Mouse (Mus musculus) forebrain, embryonic 15.5 days (tissue): ENCODE results near the gene Elavl1. TPM values are rescaled to one million over a fixed set of nuclear protein-coding genes. Genes with fewer than 3 reads are reported as not detected.

Experiments
- ATAC-seq: fragments of 200-750 bp; cut with Nextera tagmentation; replicated peaks from 2 replicates; pipeline ENCODE4 v1.8.0; 2017; ENCODE audit warnings: mild to moderate bottlenecking, moderate TSS enrichment, moderate library complexity
- H3K27ac ChIP-seq: fragments of 300-500 bp; sonication (generic); replicated peaks from 2 replicates; pipeline ENCODE4 v1.5.1; 2015; ENCODE audit warnings: mild to moderate bottlenecking, inconsistent platforms
- H3K27me3 ChIP-seq: fragments of 300-500 bp; sonication (generic); 2 replicates; pipeline ENCODE4 v1.6.1; 2015; ENCODE audit warnings: inconsistent platforms
- H3K36me3 ChIP-seq: fragments of 300-500 bp; sonication (generic); 2 replicates; pipeline ENCODE4 v1.6.1; 2015; ENCODE audit warnings: mild to moderate bottlenecking, inconsistent platforms
- H3K4me1 ChIP-seq: fragments of 300-500 bp; sonication (generic); 2 replicates; pipeline ENCODE4 v1.6.1; 2015; ENCODE audit warnings: inconsistent platforms
- H3K4me2 ChIP-seq: fragments of 300-500 bp; sonication (generic); replicated peaks from 2 replicates; pipeline ENCODE4 v1.6.1; 2015; ENCODE audit warnings: mild to moderate bottlenecking, inconsistent platforms
- H3K4me3 ChIP-seq: fragments of 300-500 bp; sonication (generic); 2 replicates; pipeline ENCODE4 v1.5.1; 2015; ENCODE audit warnings: mild to moderate bottlenecking, inconsistent platforms
- H3K9ac ChIP-seq: fragments of 300-500 bp; sonication (generic); replicated peaks from 2 replicates; pipeline ENCODE4 v1.6.1; 2015; ENCODE audit warnings: mild to moderate bottlenecking, inconsistent platforms
- H3K9me3 ChIP-seq: fragments of 300-500 bp; sonication (generic); 2 replicates; pipeline ENCODE4 v1.6.1; 2016; ENCODE audit warnings: inconsistent platforms
- WGBS: fragments of 180-500 bp; shearing (Covaris S2); methylation state at CpG from one replicate; pipeline ENCODE4 v1.1.7; 2015; ENCODE audit warnings: mixed read lengths; 5-methylcytosine and 5-hydroxymethylcytosine counted together
- polyA plus RNA-seq: library from polyadenylated mRNA; unstranded; fragments of >200 nt; fragmentation: Nextera tagmentation; extraction: Ambion mirVana; gene quantifications from 2 replicates; pipeline ENCODE4 v1.2.1, GENCODE M21; 2015

The Elavl1 gene
- polyA plus RNA-seq, 1 experiment from 2014 or later = 149 TPM

GRCm38 (mm10) chr8:4349335-4349734 lies 24.1 kb upstream of the Elavl1 start:
- 65% methylated on average over 1 of the region's 1 CpGs for WGBS
- Histone ChIP-seq H3K4me2 (no peak overlapping the region), H3K27me3 (no peaks in the 10 kb centered on the region), H3K9me3 (no peaks in the 10 kb centered on the region), H3K27ac (no peak overlapping the region), H3K9ac (no peak overlapping the region), H3K4me3 (no peak overlapping the region), H3K36me3 (no peaks in the 10 kb centered on the region), H3K4me1 (no peaks in the 10 kb centered on the region)
- no peak for ATAC-seq

- 43% methylated on average over 12 of the region's 12 CpGs for WGBS
- Histone ChIP-seq H3K9ac (no peak overlapping the region), H3K36me3 (no peaks in the 10 kb centered on the region), H3K4me2 (no peak overlapping the region), H3K9me3 (no peaks in the 10 kb centered on the region), H3K27ac (no peak overlapping the region), H3K27me3 (no peaks in the 10 kb centered on the region), H3K4me3 (no peak overlapping the region), H3K4me1 (no peaks in the 10 kb centered on the region)
- no peak for ATAC-seq
Observed at GRCm38 (mm10) chr8:4348275-4348674, 23.1 kb upstream of the Elavl1 start.

- H3K9ac ChIP-seq = no peak overlapping the region
- H3K27ac ChIP-seq = no peak overlapping the region
- no peak overlapping the region for H3K4me2 ChIP-seq
- 72% methylated on average over 7 of the region's 7 CpGs for WGBS
- no peaks in the 10 kb centered on the region for H3K27me3 ChIP-seq
- no peak for ATAC-seq
- H3K36me3 ChIP-seq = no peaks in the 10 kb centered on the region
- H3K4me3 ChIP-seq = no peak overlapping the region
- H3K9me3 ChIP-seq = no peaks in the 10 kb centered on the region
- H3K4me1 ChIP-seq = no peaks in the 10 kb centered on the region
Observed at GRCm38 (mm10) chr8:4347661-4348060, 22.4 kb upstream of the Elavl1 start.

- no peak overlapping the region for H3K4me2 ChIP-seq
- ATAC-seq = no peak
- no peak overlapping the region for H3K4me3 ChIP-seq
- no peaks in the 10 kb centered on the region for H3K9me3 ChIP-seq
- peaks cover 30% of the 10 kb centered on the region for H3K36me3 ChIP-seq
- 58% methylated on average over 3 of the region's 3 CpGs for WGBS
- H3K27ac ChIP-seq = peak overlapping the region; percentile 69; the same call in 1 of the 2 replicates
- no peaks in the 10 kb centered on the region for H3K4me1 ChIP-seq
- H3K9ac ChIP-seq = no peak overlapping the region
- H3K27me3 ChIP-seq = no peaks in the 10 kb centered on the region
Observed at GRCm38 (mm10) chr8:4340207-4340606, 15.0 kb upstream of the Elavl1 start.

GRCm38 (mm10) chr8:4335678-4336077 lies 10.5 kb upstream of the Elavl1 start:
- Histone ChIP-seq H3K27ac (no peak overlapping the region), H3K27me3 (no peaks in the 10 kb centered on the region), H3K9ac (no peak overlapping the region), H3K4me3 (no peak overlapping the region), H3K4me1 (no peaks in the 10 kb centered on the region), H3K4me2 (no peak overlapping the region), H3K9me3 (no peaks in the 10 kb centered on the region), H3K36me3 (peaks cover 69% of the 10 kb centered on the region)
- WGBS = 92% methylated on average over 2 of the region's 2 CpGs
- ATAC-seq = no peak

GRCm38 (mm10) chr8:4333966-4334365 lies 8.8 kb upstream of the Elavl1 start:
- 92% methylated on average over 1 of the region's 1 CpGs for WGBS
- peaks cover 81% of the 10 kb centered on the region for H3K36me3 ChIP-seq

GRCm38 (mm10) chr8:4329000-4329399 lies 3.8 kb upstream of the Elavl1 start:
- Histone ChIP-seq H3K4me1 (peaks cover 8% of the 10 kb centered on the region), H3K4me3 (no peak overlapping the region), H3K27me3 (no peaks in the 10 kb centered on the region), H3K9ac (no peak overlapping the region), H3K27ac (no peak overlapping the region), H3K9me3 (no peaks in the 10 kb centered on the region), H3K36me3 (peaks cover 58% of the 10 kb centered on the region), H3K4me2 (no peak overlapping the region)
- no peak for ATAC-seq
- 92% methylated on average over 5 of the region's 5 CpGs for WGBS

More at GRCm38 (mm10) chr8:4333966-4334365, 8.8 kb upstream of the Elavl1 start:
- ATAC-seq = no peak
- H3K9ac ChIP-seq = no peak overlapping the region
- H3K4me2 ChIP-seq = no peak overlapping the region
- H3K4me1 ChIP-seq = no peaks in the 10 kb centered on the region
- H3K27me3 ChIP-seq = no peaks in the 10 kb centered on the region
- H3K9me3 ChIP-seq = no peaks in the 10 kb centered on the region
- H3K4me3 ChIP-seq = no peak overlapping the region
- no peak overlapping the region for H3K27ac ChIP-seq

- Histone ChIP-seq H3K9me3 (no peaks in the 10 kb centered on the region), H3K4me3 (peak overlapping the region; percentile 94), H3K4me2 (peak overlapping the region; percentile 90), H3K9ac (peak overlapping the region; percentile 97), H3K27me3 (no peaks in the 10 kb centered on the region), H3K4me1 (peaks cover 39% of the 10 kb centered on the region), H3K27ac (peak overlapping the region; percentile 86; the same call in 1 of the 2 replicates), H3K36me3 (peaks cover 45% of the 10 kb centered on the region)
- WGBS = 46% methylated on average over 7 of the region's 7 CpGs
- ATAC-seq = no peak
Observed at GRCm38 (mm10) chr8:4325751-4326036, 481 bp upstream of the Elavl1 start.

GRCm38 (mm10) chr8:4324525-4324924 lies 688 bp downstream of the Elavl1 start:
- H3K9me3 ChIP-seq = no peaks in the 10 kb centered on the region
- H3K4me3 ChIP-seq = peak overlapping the region; percentile 94
- peak overlapping the region; percentile 90 for H3K4me2 ChIP-seq
- WGBS = under 1% methylated on average over 42 of the region's 42 CpGs
- H3K36me3 ChIP-seq = peaks cover 40% of the 10 kb centered on the region
- peak; percentile 79 for ATAC-seq
- no peaks in the 10 kb centered on the region for H3K27me3 ChIP-seq
- peaks cover 42% of the 10 kb centered on the region for H3K4me1 ChIP-seq
- H3K9ac ChIP-seq = peak overlapping the region; percentile 97
- peak overlapping the region; percentile 86 for H3K27ac ChIP-seq

GRCm38 (mm10) chr8:4323917-4324316 lies 1.3 kb downstream of the Elavl1 start:
- Histone ChIP-seq H3K9me3 (no peaks in the 10 kb centered on the region), H3K4me2 (peak overlapping the region; percentile 90), H3K9ac (peak overlapping the region; percentile 97), H3K4me3 (peak overlapping the region; percentile 94), H3K27ac (peak overlapping the region; percentile 86; the same call in 1 of the 2 replicates), H3K36me3 (peaks cover 34% of the 10 kb centered on the region), H3K27me3 (no peaks in the 10 kb centered on the region), H3K4me1 (peaks cover 42% of the 10 kb centered on the region)
- 5% methylated on average over 6 of the region's 6 CpGs for WGBS
- ATAC-seq = no peak

GRCm38 (mm10) chr8:4322470-4322869 lies 2.7 kb downstream of the Elavl1 start:
- Histone ChIP-seq H3K4me1 (peaks cover 44% of the 10 kb centered on the region), H3K36me3 (peaks cover 21% of the 10 kb centered on the region), H3K9ac (no peak overlapping the region; the same call in 1 of the 2 replicates), H3K27me3 (no peaks in the 10 kb centered on the region), H3K4me2 (peak overlapping the region; percentile 90; the same call in 1 of the 2 replicates), H3K9me3 (no peaks in the 10 kb centered on the region), H3K4me3 (no peak overlapping the region), H3K27ac (no peak overlapping the region)
- ATAC-seq = no peak
- WGBS = 25% methylated on average over 2 of the region's 2 CpGs

- WGBS = 70% methylated on average over 2 of the region's 2 CpGs
Observed at GRCm38 (mm10) chr8:4321031-4321430, 4.2 kb downstream of the Elavl1 start.

GRCm38 (mm10) chr8:4320404-4320803 lies 4.8 kb downstream of the Elavl1 start:
- Histone ChIP-seq H3K4me2 (no peak overlapping the region), H3K4me3 (no peak overlapping the region), H3K4me1 (peaks cover 38% of the 10 kb centered on the region), H3K27me3 (no peaks in the 10 kb centered on the region), H3K36me3 (peaks cover 21% of the 10 kb centered on the region), H3K9ac (no peak overlapping the region), H3K9me3 (no peaks in the 10 kb centered on the region), H3K27ac (no peak overlapping the region)
- no peak for ATAC-seq
- WGBS = 93% methylated on average over 1 of the region's 1 CpGs

More at GRCm38 (mm10) chr8:4321031-4321430, 4.2 kb downstream of the Elavl1 start:
- H3K27ac ChIP-seq = no peak overlapping the region
- H3K9ac ChIP-seq = no peak overlapping the region
- no peak overlapping the region for H3K4me2 ChIP-seq
- peaks cover 21% of the 10 kb centered on the region for H3K36me3 ChIP-seq
- no peaks in the 10 kb centered on the region for H3K9me3 ChIP-seq
- no peak overlapping the region for H3K4me3 ChIP-seq
- no peaks in the 10 kb centered on the region for H3K27me3 ChIP-seq
- ATAC-seq = no peak
- H3K4me1 ChIP-seq = peaks cover 44% of the 10 kb centered on the region
